Mouse (Mus musculus) brain, embryonic 14.5 days (tissue): ENCODE measurements around the gene Tmbim6. TPM values are rescaled to one million over a fixed set of nuclear protein-coding genes. Genes with fewer than 3 reads are reported as not detected.

ENCODE experiments used
- DNase-seq: peaks from one replicate; pipeline ENCODE4 v3.0.0-alpha.2; 2011; ENCODE audit warnings: low read depth
- CTCF ChIP-seq: fragments of 200-500 bp; IDR thresholded peaks from 2 replicates; pipeline ENCODE4 v1.5.1; 2012; ENCODE audit warnings: inconsistent platforms, mild to moderate bottlenecking, moderate library complexity, borderline replicate concordance; ENCODE audit not compliant: insufficient read depth, insufficient read length; ENCODE audit errors: extremely low read depth
- POLR2A ChIP-seq: fragments of 200-500 bp; IDR thresholded peaks from 2 replicates; pipeline ENCODE4 v1.6.1; 2012; ENCODE audit warnings: mild to moderate bottlenecking, inconsistent platforms, borderline replicate concordance; ENCODE audit not compliant: poor library complexity, insufficient read depth, insufficient read length, severe bottlenecking; ENCODE audit errors: extremely low read depth
- polyA plus RNA-seq: library from polyadenylated mRNA; depleted of rRNA; stranded (reverse); fragments of >200 nt; gene quantifications from 2 replicates; pipeline ENCODE4 v1.2.3, GENCODE M21; 2012; rRNA removed

Tmbim6 gene
- polyA plus RNA-seq, 1 experiment, result 214 TPM

- no peak for DNase-seq
- TF ChIP-seq CTCF, result no peak
These were observed 62.7 kb downstream of the Tmbim6 start for GRCm38 (mm10) chr15:99455415-99455814.

DNA sequence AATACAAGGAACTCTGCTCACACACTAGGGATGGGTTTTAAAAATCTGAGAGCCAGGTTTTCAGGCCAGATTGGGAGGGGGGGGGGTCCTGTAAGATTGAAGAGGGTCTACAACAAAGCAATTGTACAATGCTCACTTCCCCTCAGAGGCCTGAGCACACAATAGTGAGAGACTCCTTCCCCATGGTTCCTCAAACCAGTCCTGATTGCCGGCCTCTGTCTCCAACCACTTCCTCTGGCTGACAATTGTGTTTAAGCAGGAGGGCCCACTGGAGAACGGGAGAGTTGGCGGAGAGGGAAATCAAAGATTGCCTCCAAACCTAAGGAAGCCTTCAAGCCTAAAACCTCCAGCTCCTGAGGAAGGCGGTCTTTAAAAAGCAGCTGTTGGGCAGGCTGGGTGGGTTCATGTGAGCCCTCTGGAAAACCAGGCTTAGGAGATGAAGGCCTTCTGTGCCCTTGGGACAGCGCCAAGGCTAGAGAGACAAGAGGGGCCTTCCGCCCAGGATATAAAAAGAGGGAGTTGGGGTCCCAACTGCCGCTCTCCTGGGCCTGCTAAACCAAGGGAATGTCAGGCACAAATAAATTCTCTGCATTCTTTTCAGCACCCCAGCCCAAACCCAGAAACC, 63.8 kb downstream of the Tmbim6 start:
- peak; percentile 69 for DNase-seq
- TF ChIP-seq CTCF (no peak), POLR2A (no peak)

DNA sequence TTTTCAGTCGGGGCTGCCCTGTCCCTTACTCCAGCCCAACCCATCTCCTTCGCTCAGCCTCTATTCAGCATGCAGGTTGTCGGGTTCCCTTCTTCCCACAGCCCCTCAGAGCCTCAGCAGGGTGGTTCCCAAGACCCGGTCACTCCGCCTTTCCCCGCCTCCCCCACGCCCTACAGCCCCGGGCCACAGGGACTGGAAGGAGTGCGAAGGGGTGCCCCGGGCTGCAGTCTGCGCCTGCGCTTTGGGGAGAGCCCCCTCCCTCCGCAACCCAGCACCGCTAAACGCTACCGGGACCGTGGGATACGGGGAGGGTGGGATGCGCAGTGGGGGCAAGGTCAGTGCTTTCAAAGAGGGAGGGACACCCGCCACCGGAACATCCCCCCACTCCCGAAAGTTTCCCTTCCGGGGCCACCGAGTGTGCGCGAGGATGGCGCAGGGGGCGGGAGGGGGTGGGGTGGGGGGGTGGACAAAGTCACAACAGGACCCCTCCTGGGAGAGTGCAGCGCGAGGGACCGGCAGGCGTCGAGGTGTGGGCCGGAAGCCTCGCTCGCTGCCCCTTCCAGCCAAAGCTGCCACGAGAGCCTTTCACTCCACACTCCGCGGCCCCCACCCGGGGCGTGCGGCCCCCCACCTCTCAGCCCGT, 64.4 kb downstream of the Tmbim6 start:
- DNase-seq, result peak; percentile 82
- TF ChIP-seq CTCF, result no peak
- TF ChIP-seq POLR2A, result no peak

DNA sequence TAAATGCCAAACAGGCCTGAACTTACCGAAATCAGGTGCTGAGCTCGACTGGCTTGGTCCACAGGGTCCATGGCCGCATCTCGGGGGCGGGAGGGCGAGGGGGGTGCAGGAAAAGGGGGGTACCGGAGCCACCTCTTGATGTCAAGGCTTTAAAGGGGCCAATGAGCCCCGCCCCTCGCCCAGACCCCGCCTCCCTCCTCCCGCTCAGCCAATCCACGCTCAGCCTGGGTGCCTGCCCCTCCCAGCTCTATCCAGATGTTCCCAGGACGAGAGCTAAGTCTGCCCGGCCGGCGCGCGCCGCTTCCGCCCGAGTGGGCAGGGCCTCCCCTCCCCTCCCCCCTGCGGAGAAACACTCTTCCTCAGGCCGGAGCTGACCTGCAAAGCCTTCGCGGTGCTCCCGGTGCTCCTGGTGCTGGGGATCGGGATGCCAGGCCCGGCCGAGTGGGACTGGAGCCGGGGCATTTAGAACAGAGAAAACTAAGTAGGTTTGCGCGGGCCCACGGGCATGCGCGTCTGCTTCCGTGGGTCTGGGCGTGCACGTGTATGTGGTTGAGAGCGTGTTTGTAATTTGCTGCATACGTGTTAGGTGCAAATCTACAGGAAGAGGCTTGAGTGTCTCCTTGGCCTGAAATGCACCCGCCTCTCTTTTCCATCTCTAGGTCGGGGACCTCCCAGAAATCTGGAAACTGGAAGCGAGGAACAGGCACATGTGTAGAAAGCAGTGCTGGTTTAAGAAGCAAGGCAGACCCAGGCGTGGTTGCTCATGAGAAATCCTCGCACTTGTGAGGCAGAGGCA, 65.1 kb downstream of the Tmbim6 start, which contains the start of gene Nckap5l:
TSS of gene Nckap5l (minus strand) at position 143 of the 796 bp plus-strand sequence.
- TF ChIP-seq POLR2A, result peak; percentile 41; the same call in 1 of the 2 replicates
- TF ChIP-seq CTCF, result no peak
- peak; percentile 97 for DNase-seq

Other genes with a start within 250 kb of the Tmbim6 start
- gene Kcnh3, start 168.0 kb upstream of the Tmbim6 start, polyA plus RNA-seq, result 3.0 and 6.6 TPM in 2 replicates
- 151 and 174 TPM in 2 replicates for gene Mcrs1, start 140.9 kb upstream of the Tmbim6 start, polyA plus RNA-seq
- gene Prpf40b, start 97.8 kb upstream of the Tmbim6 start, polyA plus RNA-seq, result 180 and 198 TPM in 2 replicates
- 0.28 and 0.36 TPM in 2 replicates for gene Fam186b, start 97.0 kb upstream of the Tmbim6 start, polyA plus RNA-seq
- gene Fmnl3, start 22.4 kb upstream of the Tmbim6 start, polyA plus RNA-seq, result 27.4 and 30.1 TPM in 2 replicates
- gene Nckap5l, start 64.9 kb downstream of the Tmbim6 start, polyA plus RNA-seq, result 18.6 and 29.0 TPM in 2 replicates
- gene Bcdin3d, start 81.8 kb downstream of the Tmbim6 start, polyA plus RNA-seq, result 15.1 and 15.2 TPM in 2 replicates
- gene Faim2, start 135.3 kb downstream of the Tmbim6 start, polyA plus RNA-seq, result 8.3 and 15.7 TPM in 2 replicates
- gene Aqp2, start 186.2 kb downstream of the Tmbim6 start, polyA plus RNA-seq, result 0.07 and 0.08 TPM in 2 replicates
- 1.1 and 1.7 TPM in 2 replicates for gene Aqp5, start 197.9 kb downstream of the Tmbim6 start, polyA plus RNA-seq
- gene Aqp6, start 208.5 kb downstream of the Tmbim6 start, polyA plus RNA-seq, result 2.8 and 4.4 TPM in 2 replicates